Mouse (Mus musculus) natural killer cell, adult 2 months (primary cell): ENCODE results near the gene Baz1a.
A peak's percentile ranks its signal among the peaks of the same experiment; 100 is the strongest.
"Not testable (repeated sequence)": the region's sequence is repeated elsewhere in the genome, so short reads cannot be mapped to it uniquely, and the experiment has no call there.

ENCODE experiments used
- DNase-seq, 2 experiments: peaks; one replicate each; pipeline ENCODE4 v3.0.0; 2022; ENCODE audit warnings: low spot score in 2 of 2

Gene Baz1a

DNA sequence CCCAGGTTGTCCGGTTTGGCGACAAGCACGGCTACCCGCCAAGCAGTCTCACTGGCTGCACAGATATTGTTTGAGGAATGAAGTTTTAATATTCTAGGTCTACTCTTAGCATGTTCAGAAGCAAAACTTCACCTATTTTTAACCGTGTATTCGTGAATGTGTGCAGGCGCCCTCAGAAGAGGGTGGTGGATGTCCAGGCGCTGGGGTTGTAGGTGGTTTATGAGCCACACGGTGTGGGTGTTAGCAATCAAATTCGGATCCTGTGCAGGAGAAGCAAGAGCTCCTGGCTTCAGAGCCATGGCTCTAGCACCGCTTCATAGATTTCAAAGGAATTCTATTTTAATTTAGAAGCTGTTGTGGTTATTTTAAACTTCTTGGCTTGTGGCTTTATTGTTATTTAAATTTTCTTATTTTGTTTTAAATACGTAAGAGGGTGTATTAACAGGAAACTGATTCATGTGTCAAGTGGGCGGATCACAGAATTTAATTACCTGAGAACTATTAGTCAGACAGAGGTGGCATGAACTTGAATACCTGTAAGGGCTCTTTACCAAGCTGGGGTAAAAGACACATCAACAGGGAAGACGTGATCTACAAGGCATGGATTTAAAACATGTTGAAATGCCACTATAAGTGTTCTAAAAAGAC lies 6.7 kb downstream of the Baz1a start:
- DNase-seq: no peak

DNA sequence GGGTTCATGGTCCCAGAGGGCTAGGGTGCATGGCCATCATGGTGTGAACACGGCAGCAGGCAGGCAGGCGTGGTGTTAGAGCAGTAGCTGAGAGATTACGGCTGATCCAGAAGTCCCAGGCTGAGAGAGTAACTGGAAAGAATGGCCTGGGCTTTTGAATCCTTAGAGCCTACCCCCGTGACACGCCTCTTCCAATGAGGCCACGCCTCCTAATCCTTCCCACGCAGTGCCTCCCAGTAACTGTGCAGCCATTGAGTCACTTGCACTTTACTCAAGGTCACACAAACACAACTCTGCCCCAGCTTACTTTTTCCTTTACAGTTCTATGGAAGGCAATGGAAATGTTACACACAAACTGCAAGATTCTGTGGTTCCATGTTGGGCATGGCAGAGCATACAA lies 8.1 kb downstream of the Baz1a start:
- DNase-seq: no peak

DNA sequence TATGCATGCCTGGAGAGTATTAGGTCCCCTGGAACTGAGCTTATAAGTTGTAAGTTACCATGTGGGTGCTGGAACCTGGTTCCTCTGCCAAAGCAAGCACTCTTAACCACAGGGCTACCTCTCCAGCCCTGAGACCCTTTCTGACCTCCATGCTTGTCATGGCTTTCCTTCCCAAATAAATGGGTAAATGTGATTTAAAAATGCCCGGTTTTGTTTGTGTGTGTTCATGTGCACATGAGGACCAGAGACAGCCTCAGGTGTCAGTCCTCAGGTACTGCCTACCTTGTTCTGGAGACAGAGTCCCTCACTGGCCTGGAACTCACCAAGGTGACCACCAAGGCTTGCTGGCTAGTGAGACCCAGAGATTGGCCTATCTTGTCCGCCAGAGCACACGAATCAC lies 9.8 kb downstream of the Baz1a start:
- DNase-seq: no peak

DNA sequence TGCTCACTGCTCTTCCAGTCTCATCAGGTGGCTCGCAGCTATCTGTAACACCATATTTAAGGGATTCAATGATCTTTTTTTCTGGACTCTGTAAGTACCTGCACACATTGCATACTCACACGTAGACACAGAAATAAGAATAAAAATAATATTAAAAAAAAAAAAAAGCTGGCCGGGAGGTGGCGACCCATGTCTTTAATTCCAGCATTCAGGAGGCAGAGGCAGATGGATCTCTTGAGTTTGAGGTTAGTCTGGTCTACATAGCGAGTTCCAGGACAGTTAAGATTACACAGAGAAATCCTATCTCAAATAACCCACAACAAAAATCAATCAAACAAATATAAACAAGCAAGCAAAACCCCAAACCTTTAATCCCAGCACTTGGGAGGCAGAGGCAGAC lies 10.3 kb downstream of the Baz1a start:
- DNase-seq: no peak

DNA sequence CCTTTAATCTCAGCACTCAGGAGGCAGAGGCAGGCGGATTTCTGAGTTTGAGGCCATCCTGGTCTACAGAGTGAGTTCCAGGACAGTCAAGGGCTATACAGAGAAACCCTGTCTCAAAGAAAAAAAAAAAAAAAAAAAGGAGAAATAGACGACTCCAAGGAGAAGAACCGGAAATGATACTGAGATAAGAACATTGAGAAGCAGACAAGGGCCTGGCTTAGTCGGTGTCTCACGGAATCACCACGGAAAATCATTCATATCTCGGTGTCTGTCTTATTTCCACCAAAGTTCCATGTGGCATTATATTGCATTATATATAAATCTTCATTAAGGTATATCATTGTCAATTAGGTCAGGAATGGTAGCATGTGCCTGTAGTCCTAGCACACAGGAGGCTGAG lies 11.6 kb downstream of the Baz1a start:
- not testable (repeated sequence) for DNase-seq

DNA sequence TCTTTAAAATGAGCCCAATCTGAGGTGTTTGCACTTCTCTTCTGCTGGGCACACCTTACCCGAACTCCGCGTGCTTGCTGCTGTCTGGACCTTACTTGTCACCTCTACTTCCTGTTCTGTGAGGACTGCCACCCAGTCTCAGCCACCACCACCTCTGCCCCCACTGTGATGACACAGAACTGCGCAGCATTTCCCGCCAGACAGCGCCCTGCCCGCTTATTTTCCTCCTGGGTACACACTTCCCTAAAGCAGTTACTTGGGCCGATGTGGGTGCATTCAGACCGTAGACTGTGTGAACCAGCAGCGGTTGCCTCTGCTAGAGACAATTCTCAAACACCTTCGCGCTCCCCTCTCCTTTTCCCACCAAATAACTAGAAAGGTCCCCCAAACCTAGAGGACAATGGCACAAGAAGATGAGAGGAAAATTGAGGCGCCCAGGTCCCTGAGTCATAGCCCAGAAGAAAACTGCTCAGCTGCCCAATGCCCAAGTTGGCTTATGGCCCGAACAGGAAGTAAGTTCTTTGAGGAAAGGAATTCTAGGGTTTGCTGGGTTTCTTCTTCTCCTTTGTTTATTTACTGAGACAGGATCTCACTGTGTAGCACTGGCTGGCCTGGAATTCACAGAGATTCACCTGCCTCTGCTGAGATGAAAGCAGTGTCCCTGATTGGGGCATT lies 15.0 kb downstream of the Baz1a start:
- peak; percentile 93 to 94 for DNase-seq

DNA sequence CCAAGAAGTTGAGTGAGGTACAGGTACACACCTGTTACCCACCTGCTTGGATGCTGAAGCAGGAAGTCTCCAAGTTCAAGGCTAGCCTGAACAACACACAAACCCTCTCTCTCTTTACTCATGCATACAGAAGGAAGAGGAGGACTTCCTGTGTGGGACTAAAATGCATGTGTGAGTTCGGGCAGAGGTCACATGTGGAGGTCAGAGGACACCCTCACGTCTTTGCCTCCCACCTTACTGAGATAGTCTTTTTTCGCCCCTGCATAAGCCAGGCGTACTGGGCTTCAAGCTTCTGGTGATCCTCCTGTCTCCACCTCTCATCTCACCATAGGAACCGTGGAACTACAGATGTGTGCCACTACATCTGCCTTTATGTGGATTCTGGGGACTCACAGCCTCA lies 15.7 kb downstream of the Baz1a start:
- peak in 1 of 2 experiments; percentile 14 for DNase-seq

DNA sequence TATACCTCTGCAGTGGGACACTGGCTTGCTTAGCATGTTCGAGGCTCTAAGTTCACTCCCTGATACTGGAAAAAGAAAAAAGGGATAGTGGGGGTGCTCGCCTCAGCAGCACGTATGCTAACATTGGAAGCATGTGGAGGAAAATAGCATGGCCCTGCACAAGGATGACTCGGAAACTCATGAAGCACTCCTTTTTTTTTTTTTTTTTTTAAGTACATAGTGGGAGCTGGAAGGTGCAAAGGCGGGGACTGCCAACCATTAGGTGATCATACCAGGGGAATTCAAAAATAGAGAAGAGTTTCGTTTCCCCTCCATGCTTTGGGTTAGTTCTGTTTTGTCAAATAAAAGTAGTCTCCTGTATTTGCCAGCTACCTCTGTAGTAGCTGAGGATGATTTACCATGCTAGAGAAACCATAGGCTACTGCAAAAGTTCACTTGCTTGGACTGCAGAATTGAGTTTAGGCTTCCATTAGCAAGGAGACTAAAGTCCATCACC lies 17.1 kb downstream of the Baz1a start:
- no peak for DNase-seq

DNA sequence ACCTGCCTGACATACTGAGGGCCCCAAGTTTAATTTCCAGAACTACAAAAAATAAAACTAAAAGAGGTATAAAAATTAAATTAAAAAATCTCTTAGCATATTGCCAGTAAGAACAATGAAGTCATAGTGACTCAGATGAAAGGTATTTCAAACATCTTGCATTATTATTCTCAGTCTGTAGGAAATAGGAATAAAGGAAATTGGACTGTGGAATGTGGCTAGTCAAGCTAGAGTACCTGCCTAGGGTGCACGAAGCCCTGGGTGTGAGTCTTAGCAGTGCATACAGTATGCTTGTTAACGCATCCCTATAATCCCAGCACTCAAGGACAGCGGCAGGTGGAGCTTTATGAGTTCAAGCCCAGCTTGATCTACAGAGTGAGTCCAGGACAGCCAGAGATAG lies 18.2 kb downstream of the Baz1a start:
- DNase-seq: no peak

DNA sequence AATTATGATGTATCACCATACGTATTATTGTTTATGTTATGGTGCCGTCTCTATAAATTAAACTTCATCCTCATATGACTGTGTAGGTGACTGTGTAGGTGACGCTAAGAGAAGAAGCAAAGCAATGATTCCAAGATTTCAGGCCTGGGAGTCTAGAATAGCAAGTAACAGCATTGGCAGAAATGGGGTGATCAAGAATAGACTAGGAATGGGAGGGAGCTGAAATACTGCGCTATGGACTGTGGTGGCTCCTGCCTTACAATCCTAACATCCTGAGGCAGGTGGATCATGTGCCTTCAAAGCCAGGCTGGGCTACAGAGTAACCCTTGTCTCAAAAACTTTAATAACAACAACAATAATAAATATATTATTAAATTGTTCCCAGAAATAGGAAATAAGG lies 19.7 kb downstream of the Baz1a start:
- DNase-seq: no peak

DNA sequence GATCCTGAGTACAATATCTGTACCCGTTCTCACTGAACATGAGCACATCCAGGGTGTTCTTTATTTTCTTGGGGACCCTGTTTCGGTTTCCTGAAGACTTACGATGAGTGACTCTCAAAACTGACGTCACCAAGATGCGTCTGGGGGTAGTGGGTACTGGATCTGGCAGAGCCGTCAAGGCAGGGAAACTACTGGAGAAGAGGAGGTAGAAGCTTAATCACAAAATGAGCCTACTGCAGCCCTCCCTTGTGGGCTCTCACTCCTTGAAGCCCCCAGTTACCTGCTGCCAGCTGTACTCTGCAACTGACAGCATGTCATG lies 20.1 kb downstream of the Baz1a start:
- no peak for DNase-seq

DNA sequence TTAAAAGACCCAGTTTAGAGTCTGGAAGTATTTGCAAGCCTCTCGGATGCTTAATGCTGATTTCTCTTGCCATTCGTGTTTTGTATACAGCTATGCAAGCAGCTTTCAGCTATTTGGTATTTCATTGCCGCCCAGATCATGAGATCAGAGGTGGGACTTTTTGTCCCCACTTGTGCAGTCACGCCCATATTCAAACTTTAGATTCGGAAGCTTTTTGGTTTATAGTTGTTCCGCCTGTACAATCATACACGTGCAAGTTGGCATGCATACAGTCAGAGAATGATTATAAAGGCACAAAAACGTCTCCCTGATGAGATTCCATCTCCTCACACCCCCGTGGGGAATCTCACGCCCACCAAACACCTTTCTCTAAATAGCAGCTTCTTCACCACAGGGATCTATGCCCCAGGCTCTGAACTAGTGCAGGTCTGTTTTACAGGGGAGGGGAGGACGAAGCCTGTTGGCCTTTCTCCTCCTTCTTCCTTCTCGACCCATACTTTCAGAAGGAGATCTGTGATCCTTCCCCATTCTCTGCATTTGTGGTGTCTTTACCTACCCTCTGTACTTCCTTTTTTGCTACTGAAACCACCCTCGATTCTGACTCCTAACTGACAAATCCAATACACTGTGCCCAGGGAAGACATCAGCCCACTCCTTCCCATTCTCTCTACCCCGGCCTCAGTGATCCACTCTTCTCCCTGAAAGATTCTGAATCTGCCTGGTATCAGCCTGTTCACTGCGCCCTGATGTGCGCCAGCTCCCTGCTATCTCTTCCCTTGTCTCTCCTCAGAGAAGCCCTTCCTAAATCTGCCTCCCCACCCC lies 20.7 kb downstream of the Baz1a start:
- DNase-seq: peak; percentile 36 to 45

DNA sequence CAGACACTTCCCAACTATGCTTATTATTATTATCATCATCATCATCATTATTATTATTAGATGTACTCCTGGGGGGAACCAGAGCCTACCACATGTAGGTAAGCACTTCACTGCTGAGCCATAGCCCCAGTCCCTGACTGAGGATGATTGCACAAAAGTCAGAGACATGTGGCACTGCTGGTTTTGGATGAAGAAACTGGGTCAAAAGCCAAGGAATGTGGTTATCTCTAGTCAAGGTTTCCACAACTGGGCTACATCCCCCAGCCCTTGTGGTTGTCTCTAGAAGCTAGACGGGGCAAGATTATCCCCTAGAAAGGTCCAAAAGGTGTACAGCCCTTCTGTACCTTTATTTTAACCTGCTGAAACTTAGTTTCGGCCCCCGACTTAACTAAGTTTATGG lies 21.3 kb downstream of the Baz1a start:
- DNase-seq: no peak

DNA sequence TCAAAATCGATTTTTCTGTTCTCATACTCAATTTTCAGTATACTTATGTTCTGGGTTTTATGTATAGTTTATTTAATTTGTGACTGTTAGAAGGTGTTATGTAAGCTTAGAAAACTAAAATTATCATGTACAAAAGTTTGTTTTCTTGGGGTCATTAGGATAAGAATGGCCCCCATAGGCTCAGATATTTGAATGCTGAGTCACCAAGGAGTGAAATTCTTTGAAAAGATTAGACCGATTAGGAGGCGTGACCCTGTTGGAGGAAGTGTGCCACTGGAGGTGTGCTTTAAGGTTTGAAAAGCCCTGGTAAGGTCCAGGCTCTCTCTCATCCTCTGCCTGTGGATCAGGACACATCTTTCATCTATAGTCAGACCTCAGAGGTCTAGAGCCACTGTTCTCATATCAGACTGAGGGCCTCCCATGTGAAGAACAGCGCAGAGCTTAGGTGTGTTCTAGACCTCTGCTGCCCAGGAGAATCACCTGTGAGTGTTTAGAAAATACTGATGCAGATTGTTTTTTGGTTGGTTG lies 25.8 kb downstream of the Baz1a start:
- no peak for DNase-seq

DNA sequence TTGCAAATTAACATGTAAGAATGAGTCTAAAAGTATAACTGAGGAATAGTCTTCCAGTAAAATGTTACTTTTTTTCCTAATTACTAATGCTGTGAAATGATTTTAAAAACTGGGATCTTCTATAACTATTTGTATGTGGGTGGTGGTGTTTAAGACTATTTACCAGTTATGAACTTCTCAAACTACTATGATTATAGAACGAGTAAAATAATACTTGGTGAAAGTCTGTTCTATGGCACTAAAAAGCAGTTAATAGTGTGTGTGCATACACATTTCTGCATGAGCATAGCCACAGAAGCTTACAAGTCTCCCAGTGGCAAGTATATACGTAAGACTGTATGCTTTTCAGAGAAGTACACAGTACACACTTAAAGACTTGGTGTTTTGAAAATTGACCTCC lies 27.0 kb downstream of the Baz1a start:
- no peak for DNase-seq

DNA sequence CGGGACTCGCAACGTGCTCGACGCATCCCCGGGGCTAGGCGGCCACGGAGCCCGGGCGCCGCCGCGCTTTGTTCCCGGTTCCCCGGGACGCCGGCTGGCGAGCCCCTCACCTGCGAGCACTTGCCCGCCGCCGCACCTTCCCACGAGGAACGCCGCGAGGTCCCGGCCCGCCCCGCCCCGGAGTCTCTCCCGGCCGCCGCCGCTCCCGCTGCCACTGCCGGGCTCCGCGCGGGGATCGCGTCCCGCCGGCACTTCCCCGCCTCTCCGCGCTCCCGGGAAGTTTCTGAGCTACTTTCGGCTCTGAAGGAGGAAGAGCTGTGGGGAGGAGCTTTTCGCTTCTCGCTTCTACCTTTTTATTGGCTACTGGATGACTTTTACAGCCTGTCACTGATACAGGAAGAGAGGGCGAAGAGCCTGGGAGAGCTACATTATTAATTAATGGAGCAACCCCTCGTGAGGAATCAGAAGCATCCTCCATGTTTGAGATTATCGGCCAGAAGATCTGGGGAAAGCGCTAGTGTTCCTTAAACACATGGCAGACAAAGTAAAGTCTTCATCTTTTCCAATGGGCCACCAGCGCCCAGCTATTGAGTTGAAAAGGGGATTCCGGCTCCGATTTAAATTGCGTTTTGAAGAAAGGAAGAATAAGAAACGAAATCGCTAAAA lies 28.0 kb downstream of the Baz1a start, which contains the start of gene Gm20403:
Gene Gm20403 (minus strand): TSS at position 478 of the 666 bp plus-strand sequence.
- peak; percentile 47 to 51 for DNase-seq

DNA sequence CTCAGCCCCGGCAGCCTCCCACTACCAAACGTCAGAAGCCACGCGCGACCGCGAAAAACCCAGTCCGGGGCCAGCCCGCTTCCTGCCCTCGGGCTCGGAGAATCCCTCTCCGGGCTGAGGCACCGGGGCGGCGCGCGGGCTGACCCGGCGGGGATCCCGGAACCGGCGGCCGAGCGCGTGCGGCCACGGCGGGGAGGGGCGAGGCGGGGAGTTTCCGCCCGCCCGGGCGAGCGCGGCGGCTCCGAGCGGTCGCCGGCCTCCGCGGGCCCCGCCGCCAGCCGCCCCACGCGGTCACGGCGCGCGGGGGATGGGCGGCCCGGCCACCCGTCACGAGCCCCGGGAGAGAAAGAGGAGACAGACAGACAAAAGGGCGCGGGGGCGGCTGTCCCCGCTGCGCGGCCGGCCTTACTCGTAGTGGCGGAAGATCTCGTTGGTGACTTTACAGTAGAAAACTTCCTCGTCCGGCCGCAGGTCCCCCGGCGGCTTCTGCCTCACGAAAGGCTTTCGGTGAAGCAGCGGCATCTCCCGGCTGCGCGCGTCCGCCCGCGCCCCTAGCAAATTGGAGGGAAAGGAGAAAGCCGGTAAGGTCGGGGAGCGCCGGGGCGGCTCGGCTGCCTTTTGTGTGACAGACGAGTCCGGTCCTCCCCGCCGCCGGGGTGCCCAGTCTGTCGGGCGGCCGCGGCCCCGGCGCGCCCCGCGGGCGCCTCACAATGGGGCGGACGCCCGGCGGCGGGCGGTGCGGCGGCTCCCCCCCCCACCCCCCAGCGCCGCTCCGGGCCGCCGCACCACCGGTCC lies 28.7 kb downstream of the Baz1a start:
- DNase-seq: peak; percentile 54 to 68

DNA sequence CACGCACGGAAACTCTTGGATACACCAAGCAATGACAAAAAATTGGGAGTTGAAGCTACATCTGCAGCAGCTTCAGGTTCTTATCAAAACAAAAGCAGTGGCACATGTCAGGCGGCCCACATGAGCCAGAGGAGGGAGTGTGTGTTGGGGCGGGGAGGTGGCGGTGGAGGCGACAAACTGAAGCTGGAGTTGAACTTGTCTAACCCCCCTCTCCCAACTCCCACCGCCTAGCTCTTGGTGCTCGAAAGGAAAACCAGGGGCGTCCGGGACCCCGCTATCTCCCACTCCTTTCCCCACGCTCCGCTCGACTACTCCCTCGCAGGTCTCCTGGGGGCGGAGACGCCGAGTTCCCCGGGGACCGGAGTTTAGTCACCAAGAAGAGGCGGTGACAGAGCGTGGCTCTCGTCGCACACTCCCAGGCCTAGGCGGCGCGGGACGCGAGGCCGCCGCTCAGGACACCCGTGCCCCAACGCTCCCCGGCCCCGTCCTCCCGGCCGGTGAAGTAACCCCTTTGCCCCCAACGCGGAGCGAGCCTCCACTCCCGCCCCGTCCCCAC lies 29.4 kb downstream of the Baz1a start:
- peak; percentile 65 to 76 for DNase-seq

DNA sequence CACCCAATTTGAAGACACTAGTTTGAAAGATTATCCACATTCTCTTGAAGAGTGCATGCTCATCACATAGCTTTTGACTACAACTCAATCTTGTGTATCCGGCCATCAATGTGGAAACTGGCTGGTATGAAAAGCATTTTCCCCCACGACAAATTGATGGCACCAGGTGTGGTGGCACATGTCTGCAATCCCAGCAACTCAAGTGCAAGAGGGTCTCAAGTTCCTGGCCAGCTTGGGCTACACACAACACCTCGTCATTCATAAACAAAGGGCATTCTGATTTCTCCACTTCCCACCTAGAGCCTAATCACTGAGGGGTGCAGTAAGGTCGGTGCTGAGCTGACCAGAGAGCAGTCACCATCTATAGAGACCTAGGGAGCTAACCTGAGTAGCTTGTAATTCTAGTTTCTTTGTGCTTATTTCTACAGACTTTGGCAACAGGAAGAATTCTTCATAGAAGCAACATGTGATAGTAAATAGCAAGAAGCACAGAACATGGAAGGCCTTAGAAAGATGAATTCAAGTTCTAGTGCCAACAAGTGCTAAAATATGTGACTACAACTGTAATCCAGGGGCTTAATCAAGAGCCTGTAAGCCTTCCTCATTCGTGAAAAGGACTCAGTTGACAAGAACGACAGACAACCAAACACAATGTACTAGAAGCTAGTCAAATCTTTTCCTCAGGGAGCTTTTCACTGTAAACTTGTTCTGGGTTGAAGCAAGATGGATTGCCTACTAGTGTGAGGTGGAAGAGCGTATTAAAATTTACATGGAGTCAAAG lies 31.0 kb downstream of the Baz1a start:
- DNase-seq: no peak

DNA sequence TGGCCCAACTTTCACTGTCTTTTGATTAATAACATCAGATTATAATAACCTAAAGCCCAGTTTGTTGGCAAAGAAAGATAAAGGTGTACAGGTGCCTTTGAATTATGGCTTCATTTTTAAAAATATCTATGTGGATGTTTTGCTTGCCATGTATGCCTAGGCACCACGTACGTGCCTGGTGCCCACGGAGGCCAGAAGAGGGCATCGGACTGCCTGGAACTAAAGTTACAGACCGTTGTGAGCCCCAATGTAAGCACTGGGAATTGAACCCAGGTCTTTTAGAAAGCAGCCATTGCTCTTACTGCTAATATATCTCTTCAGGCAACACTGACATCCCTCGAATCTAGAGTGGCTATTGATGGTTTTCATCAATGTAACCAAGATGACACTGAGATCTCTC lies 32.2 kb downstream of the Baz1a start:
- no peak for DNase-seq
